Mouse (Mus musculus) MEL (cell line): Measurements from ENCODE around the gene Cul7. TPM values are rescaled to one million over a fixed set of nuclear protein-coding genes. Genes with fewer than 3 reads are reported as not detected.

ENCODE experiments used
- DNase-seq: peaks from one replicate; pipeline ENCODE4 v3.0.0; 2011; ENCODE audit warnings: low read depth, low spot score
- H3K27ac ChIP-seq: 2 replicates; pipeline ENCODE4 v1.5.1; 2012; ENCODE audit warnings: low read depth, mild to moderate bottlenecking, control low read depth, low read length, moderate library complexity; ENCODE audit not compliant: control insufficient read depth
- H3K27me3 ChIP-seq, 2 experiments: fragments of 150-350 bp in 1 of 2; sonication (generic) in 1 of 2; 2 replicates each; pipeline ENCODE4 v1.6.1; 2012; ENCODE audit warnings: low read length in 2 of 2, mild to moderate bottlenecking in 2 of 2, improper control_type of control experiment in 1 of 2, moderate library complexity in 1 of 2; ENCODE audit not compliant: insufficient read depth in 2 of 2, control insufficient read depth in 1 of 2
- H3K36me3 ChIP-seq, 2 experiments: 2 replicates each; pipeline ENCODE4 v1.6.1; 2012 to 2014; ENCODE audit warnings: low read length in 2 of 2, improper control_type of control experiment in 1 of 2, inconsistent platforms in 1 of 2, mild to moderate bottlenecking in 1 of 2; ENCODE audit not compliant: insufficient read depth in 2 of 2, control insufficient read depth in 1 of 2
- H3K4me1 ChIP-seq, 2 experiments: fragments of 150-350 bp in 1 of 2; sonication (generic) in 1 of 2; 2 replicates each; pipeline ENCODE4 v1.6.1; 2012; ENCODE audit warnings: low read length in 2 of 2, improper control_type of control experiment in 1 of 2, mild to moderate bottlenecking in 1 of 2; ENCODE audit not compliant: insufficient read depth in 2 of 2, control insufficient read depth in 1 of 2
- H3K4me3 ChIP-seq, 2 experiments: fragments of 150-350 bp in 1 of 2; sonication (generic) in 1 of 2; 2 replicates each; pipeline ENCODE4 v1.5.1; 2012; ENCODE audit warnings: low read depth in 2 of 2, low read length in 2 of 2, mild to moderate bottlenecking in 2 of 2, moderate library complexity in 2 of 2, control low read depth in 1 of 2, improper control_type of control experiment in 1 of 2; ENCODE audit not compliant: control insufficient read depth in 1 of 2, insufficient read depth in 1 of 2
- H3K79me2 ChIP-seq: 2 replicates; pipeline ENCODE4 v1.6.1; 2012; ENCODE audit warnings: mild to moderate bottlenecking, low read length, moderate library complexity; ENCODE audit not compliant: control insufficient read depth, poor library complexity, insufficient read depth
- H3K9ac ChIP-seq: 2 replicates; pipeline ENCODE4 v1.6.1; 2012; ENCODE audit warnings: low read depth, mild to moderate bottlenecking, control low read depth, low read length, moderate library complexity; ENCODE audit not compliant: control insufficient read depth, poor library complexity, severe bottlenecking
- H3K9me3 ChIP-seq: fragments of 150-350 bp; sonication (generic); replicated peaks from 2 replicates; pipeline ENCODE4 v1.6.1; 2012; ENCODE audit warnings: mild to moderate bottlenecking, low read length, improper control_type of control experiment, moderate library complexity; ENCODE audit not compliant: insufficient read depth
- CHD1 ChIP-seq: IDR thresholded peaks from 2 replicates; pipeline ENCODE4 v1.6.1; 2012; ENCODE audit warnings: low read depth, mild to moderate bottlenecking, inconsistent platforms, low read length, improper control_type of control experiment
- CTCF ChIP-seq, 3 experiments: IDR thresholded peaks in 2 of 3; conservative IDR thresholded peaks in 1 of 3; 2 replicates each; pipeline ENCODE4 v1.5.1; 2011 to 2012; ENCODE audit warnings: low read length in 3 of 3, low read depth in 2 of 3, mild to moderate bottlenecking in 2 of 3, improper control_type of control experiment in 1 of 3, inconsistent platforms in 1 of 3, mixed read lengths in 1 of 3, moderate library complexity in 1 of 3; ENCODE audit not compliant: control insufficient read depth in 1 of 3, insufficient read depth in 1 of 3, poor library complexity in 1 of 3, severe bottlenecking in 1 of 3
- E2F4 ChIP-seq: IDR thresholded peaks from 2 replicates; pipeline ENCODE4 v1.6.1; 2011; ENCODE audit warnings: low read depth, low read length, improper control_type of control experiment, borderline replicate concordance
- GABPA ChIP-seq: IDR thresholded peaks from 2 replicates; pipeline ENCODE4 v1.6.1; 2012; ENCODE audit warnings: low read depth, mild to moderate bottlenecking, inconsistent platforms, low read length, improper control_type of control experiment, moderate library complexity
- GATA1 ChIP-seq: IDR thresholded peaks from 2 replicates; pipeline ENCODE4 v1.6.1; 2011; ENCODE audit warnings: low read depth, low read length, improper control_type of control experiment
- HCFC1 ChIP-seq: IDR thresholded peaks from 2 replicates; pipeline ENCODE4 v1.6.1; 2012; ENCODE audit warnings: low read depth, mild to moderate bottlenecking, inconsistent platforms, low read length, improper control_type of control experiment, moderate library complexity
- JUND ChIP-seq: IDR thresholded peaks from 2 replicates; pipeline ENCODE4 v1.6.1; 2011; ENCODE audit warnings: low read depth, mild to moderate bottlenecking, improper control_type of control experiment, low read length
- KAT2A ChIP-seq: conservative IDR thresholded peaks from 2 replicates; pipeline ENCODE4 v1.6.1; 2012; ENCODE audit warnings: low read depth, low read length, improper control_type of control experiment, inconsistent platforms
- MAFK ChIP-seq: IDR thresholded peaks from 2 replicates; pipeline ENCODE4 v1.6.1; 2011; ENCODE audit warnings: low read depth, mild to moderate bottlenecking, low read length, improper control_type of control experiment, borderline replicate concordance
- MAZ ChIP-seq: IDR thresholded peaks from 2 replicates; pipeline ENCODE4 v1.6.1; 2012; ENCODE audit warnings: low read depth, mild to moderate bottlenecking, inconsistent platforms, low read length, improper control_type of control experiment
- MEF2A ChIP-seq: IDR thresholded peaks from 2 replicates; pipeline ENCODE4 v1.6.1; 2014; ENCODE audit warnings: low read depth, mild to moderate bottlenecking, inconsistent platforms, low read length, improper control_type of control experiment; ENCODE audit not compliant: poor library complexity, insufficient replicate concordance, severe bottlenecking; ENCODE audit errors: extremely low read depth
- MYB ChIP-seq: IDR thresholded peaks from 2 replicates; pipeline ENCODE4 v1.6.1; 2011; ENCODE audit warnings: mild to moderate bottlenecking, low read depth, low read length, improper control_type of control experiment
- MYC ChIP-seq: IDR thresholded peaks from 2 replicates; pipeline ENCODE4 v1.6.1; 2011; ENCODE audit warnings: low read depth, mild to moderate bottlenecking, low read length, improper control_type of control experiment, moderate library complexity
- NELFE ChIP-seq: IDR thresholded peaks from 2 replicates; pipeline ENCODE4 v1.6.1; 2011; ENCODE audit warnings: low read depth, low read length, improper control_type of control experiment
- NRF1 ChIP-seq: IDR thresholded peaks from 2 replicates; pipeline ENCODE4 v1.6.1; 2014; ENCODE audit warnings: low read depth, mild to moderate bottlenecking, inconsistent platforms, low read length, improper control_type of control experiment, moderate library complexity; ENCODE audit not compliant: poor library complexity, insufficient read depth, severe bottlenecking
- POLR2AphosphoS2 ChIP-seq: IDR thresholded peaks from 2 replicates; pipeline ENCODE4 v1.6.1; 2011; ENCODE audit warnings: low read length, improper control_type of control experiment
- RCOR1 ChIP-seq: IDR thresholded peaks from 2 replicates; pipeline ENCODE4 v1.6.1; 2012; ENCODE audit warnings: low read depth, mild to moderate bottlenecking, inconsistent platforms, low read length, improper control_type of control experiment
- SMC3 ChIP-seq: IDR thresholded peaks from 2 replicates; pipeline ENCODE4 v1.6.1; 2011; ENCODE audit warnings: low read depth, low read length, improper control_type of control experiment
- TAL1 ChIP-seq: IDR thresholded peaks from 2 replicates; pipeline ENCODE4 v1.6.1; 2012; ENCODE audit warnings: mild to moderate bottlenecking, inconsistent platforms, low read length, moderate library complexity, mixed read lengths
- TBP ChIP-seq: IDR thresholded peaks from 2 replicates; pipeline ENCODE4 v1.8.0; 2011; ENCODE audit warnings: low read depth, low read length, improper control_type of control experiment
- TCF12 ChIP-seq: IDR thresholded peaks from 2 replicates; pipeline ENCODE4 v1.6.1; 2014; ENCODE audit warnings: low read depth, mild to moderate bottlenecking, inconsistent platforms, low read length, improper control_type of control experiment, moderate library complexity
- UBTF ChIP-seq: IDR thresholded peaks from 2 replicates; pipeline ENCODE4 v1.6.1; 2012; ENCODE audit warnings: low read depth, mild to moderate bottlenecking, inconsistent platforms, low read length, improper control_type of control experiment, moderate library complexity, borderline replicate concordance; ENCODE audit not compliant: insufficient read depth
- USF2 ChIP-seq, 2 experiments: IDR thresholded peaks; 2 replicates each; pipeline ENCODE4 v1.6.1; 2011 to 2012; ENCODE audit warnings: improper control_type of control experiment in 2 of 2, low read length in 2 of 2, borderline replicate concordance in 1 of 2, inconsistent platforms in 1 of 2, low read depth in 1 of 2, mild to moderate bottlenecking in 1 of 2; ENCODE audit not compliant: insufficient read depth in 1 of 2
- ZC3H11A ChIP-seq: IDR thresholded peaks from 2 replicates; pipeline ENCODE4 v1.6.1; 2012; ENCODE audit warnings: low read depth, mild to moderate bottlenecking, inconsistent platforms, low read length, improper control_type of control experiment
- ZKSCAN1 ChIP-seq: IDR thresholded peaks from 2 replicates; pipeline ENCODE4 v1.6.1; 2012; ENCODE audit warnings: low read depth, mild to moderate bottlenecking, inconsistent platforms, low read length, improper control_type of control experiment, moderate library complexity
- ZMIZ1 ChIP-seq: IDR thresholded peaks from 2 replicates; pipeline ENCODE4 v1.6.1; 2012; ENCODE audit warnings: low read depth, mild to moderate bottlenecking, inconsistent platforms, low read length, improper control_type of control experiment, moderate library complexity
- ZNF384 ChIP-seq: IDR thresholded peaks from 2 replicates; pipeline ENCODE4 v1.6.1; 2012; ENCODE audit warnings: low read depth, mild to moderate bottlenecking, inconsistent platforms, low read length, improper control_type of control experiment
- polyA plus RNA-seq, 2 experiments: library from polyadenylated mRNA; stranded (reverse) in 1 of 2; unstranded in 1 of 2; fragments of >175 nt in 1 of 2; fragments of >200 nt in 1 of 2; gene quantifications; 2 replicates each; pipeline versions ENCODE4 v1.2.1 to v1.2.4; 2012; ENCODE audit warnings: low replicate concordance in 2 of 2, low read depth in 1 of 2; ENCODE audit not compliant: insufficient read length in 2 of 2, insufficient read depth in 1 of 2, missing spikeins in 1 of 2
- total RNA-seq: library from RNA; depleted of rRNA; stranded (reverse); fragments of 300-350 nt; gene quantifications from 2 replicates; pipeline ENCODE4 v1.2.3, GENCODE M21; 2012

Gene Cul7
- total and polyA plus RNA-seq, 3 experiments: 32.6 to 45.8 (median 35.8) TPM

DNA sequence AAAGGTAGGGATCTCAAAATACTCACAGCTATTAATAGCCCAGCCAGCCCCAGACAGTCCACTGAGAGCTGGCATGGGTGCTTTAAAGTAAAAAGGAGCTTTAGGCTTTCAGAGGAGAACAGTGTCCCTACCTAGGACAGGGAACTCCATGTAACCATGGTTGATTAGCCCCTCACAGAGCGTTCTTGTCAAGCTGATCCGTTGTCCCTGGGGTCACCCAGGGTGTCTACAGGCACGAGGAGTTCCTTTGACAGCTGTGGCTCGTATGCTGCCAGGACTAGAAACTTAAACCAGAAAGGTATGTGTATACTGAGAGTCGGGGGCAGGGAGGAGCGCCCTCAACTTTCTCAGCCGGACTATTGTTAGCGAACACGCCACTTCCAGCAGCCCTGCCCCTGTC is 28.8 kb downstream of the Cul7 start:
- no peak for DNase-seq

DNA sequence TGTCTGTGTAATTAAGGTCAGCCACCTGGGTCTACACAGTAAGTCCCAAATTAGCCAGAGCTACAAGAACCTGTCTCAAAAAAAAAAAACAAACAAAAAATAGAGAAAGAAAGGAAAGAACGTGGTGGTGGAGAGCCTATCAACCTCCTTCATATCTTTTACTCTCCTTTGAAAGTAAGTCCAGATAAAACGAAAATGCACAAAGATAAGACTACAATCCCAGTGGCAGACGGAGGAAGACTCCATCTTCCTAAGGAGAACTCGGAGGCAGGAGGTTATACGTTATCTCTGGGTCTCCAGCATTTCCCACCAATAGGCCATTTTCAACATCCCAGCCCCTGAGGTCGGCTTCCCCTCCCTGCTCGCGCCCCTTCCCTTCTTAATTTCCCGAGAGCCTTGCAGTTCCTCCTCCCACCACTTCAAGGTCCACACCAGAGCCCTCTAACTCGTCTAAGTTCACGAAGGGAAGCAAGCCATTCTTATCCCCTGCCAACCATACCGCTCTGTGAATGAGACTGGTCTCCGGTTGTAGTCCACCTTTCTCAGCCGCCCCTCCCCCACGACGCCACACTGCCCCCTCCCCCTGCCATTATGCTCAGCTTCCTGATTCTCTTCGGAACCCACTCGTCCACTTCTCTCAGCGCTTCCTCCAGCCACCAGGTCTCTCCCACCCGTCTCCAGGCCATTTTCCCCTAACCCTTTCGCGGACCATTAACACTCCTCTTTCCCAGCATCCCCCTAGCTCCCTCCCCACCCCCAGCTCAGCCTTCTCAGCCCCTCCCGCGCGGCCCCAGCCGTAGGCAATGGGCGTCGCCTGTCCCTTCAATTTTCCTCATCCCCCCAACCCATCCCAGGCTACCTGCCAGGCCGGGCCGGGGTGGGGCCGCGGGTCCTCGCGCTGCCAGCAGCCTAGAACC is 30.0 kb downstream of the Cul7 start:
- no peaks in the 10 kb centered on the region for H3K9me3 ChIP-seq
- peaks cover 2 to 9% of the 10 kb centered on the region in 2 experiments; a peak in 3 of 4 replicates for H3K4me1 ChIP-seq
- H3K27ac ChIP-seq: peak overlapping the region; percentile 86
- peak; percentile 70 for DNase-seq
- H3K27me3 ChIP-seq: no peaks in the 10 kb centered on the region
- H3K79me2 ChIP-seq: peaks cover 35% of the 10 kb centered on the region
- H3K36me3 ChIP-seq: peaks cover 0 to 15% of the 10 kb centered on the region in 2 experiments; a peak in 2 of 4 replicates
- peak overlapping the region; percentile 95 for H3K9ac ChIP-seq
- H3K4me3 ChIP-seq: peak overlapping the region; percentile 80 to 93
- TF ChIP-seq HCFC1: no peak
- TF ChIP-seq MEF2A: no peak
- no peak for TF ChIP-seq USF2 (IDR thresholded peaks at IDR 0.05; ENCODE audit: borderline replicate concordance in 1 of 2, insufficient read depth in 1 of 2, low read depth in 1 of 2, low read length in 2 of 2)
- no peak for TF ChIP-seq E2F4
- no peak for TF ChIP-seq UBTF
- TF ChIP-seq TAL1: no peak
- 0 out of 2 replicates have a peak, but pooled peaks have one; percentile 12 for TF ChIP-seq MYB
- no peak for TF ChIP-seq POLR2AphosphoS2
- no peak for TF ChIP-seq NRF1
- TF ChIP-seq MYC: 0 out of 2 replicates have a peak, but pooled peaks have one; percentile 34
- TF ChIP-seq MAZ: peak; percentile 64; the same call in 1 of the 2 replicates
- TF ChIP-seq ZNF384: no peak
- TF ChIP-seq GATA1: peak; percentile 85
- no peak for TF ChIP-seq GABPA
- peak; percentile 46; the same call in 1 of the 2 replicates for TF ChIP-seq ZMIZ1
- TF ChIP-seq RCOR1: peak; percentile 38; the same call in 1 of the 2 replicates
- no peak for TF ChIP-seq KAT2A
- 0 out of 2 replicates have a peak, but pooled peaks have one; percentile 18 for TF ChIP-seq TCF12
- no peak for TF ChIP-seq ZC3H11A
- TF ChIP-seq JUND: no peak
- no peak for TF ChIP-seq SMC3

More for the DNA sequence above, 28.8 kb downstream of the Cul7 start:
- Histone ChIP-seq H3K9me3 (no peaks in the 10 kb centered on the region), H3K36me3 (peaks cover 0 to 20% of the 10 kb centered on the region in 2 experiments; a peak in 2 of 4 replicates), H3K27me3 (no peaks in the 10 kb centered on the region), H3K9ac (peak overlapping the region; percentile 95), H3K79me2 (peaks cover 37% of the 10 kb centered on the region), H3K4me3 (peak overlapping the region in 1 of 2 experiments; percentile 93; a peak in 1 of 4 replicates), H3K27ac (no peak overlapping the region)
- TF ChIP-seq KAT2A (no peak), RCOR1 (no peak), SMC3 (no peak), GATA1 (no peak), ZKSCAN1 (no peak), TBP (no peak), NELFE (no peak), TCF12 (no peak), JUND (no peak), ZC3H11A (no peak), CHD1 (no peak), MAFK (no peak), MYC (no peak), E2F4 (no peak), MYB (no peak), CTCF (IDR thresholded peaks at IDR 0.05 in 2 of 3, conservative IDR thresholded peaks at IDR 0.05 in 1 of 3; ENCODE audit: control insufficient read depth in 1 of 3, insufficient read depth in 1 of 3, low read depth in 2 of 3, low read length in 3 of 3, poor library complexity in 1 of 3, severe bottlenecking in 1 of 3) (no peak), NRF1 (no peak)
- TF ChIP-seq, all 39 proteins: peak for 0
- peaks cover 2 to 15% of the 10 kb centered on the region in 2 experiments; a peak in 3 of 4 replicates for H3K4me1 ChIP-seq
